Mouse (Mus musculus) testis, postnatal 14 days (tissue): Measurements from ENCODE around the gene Pafah2.

Experiments used
- DNase-seq: peaks from one replicate; pipeline ENCODE4 v3.0.0; 2021; ENCODE audit warnings: low spot score

Gene Pafah2

GRCm38 (mm10) chr4:134423949-134424348 is 27.8 kb downstream of the Pafah2 start:
- DNase-seq: peak; percentile 60

GRCm38 (mm10) chr4:134425088-134425487 is 29.0 kb downstream of the Pafah2 start:
- peak; percentile 51 for DNase-seq

- DNase-seq: no peak
These were observed 34.4 kb downstream of the Pafah2 start for GRCm38 (mm10) chr4:134430381-134431004.

- DNase-seq: no peak
These were observed 36.7 kb downstream of the Pafah2 start for GRCm38 (mm10) chr4:134432686-134433360.

GRCm38 (mm10) chr4:134436185-134436584 is 40.1 kb downstream of the Pafah2 start:
- no peak for DNase-seq

- DNase-seq: no peak
These were observed 40.5 kb downstream of the Pafah2 start for GRCm38 (mm10) chr4:134436659-134437058.

GRCm38 (mm10) chr4:134439119-134439518 is 43.0 kb downstream of the Pafah2 start:
- peak; percentile 60 for DNase-seq

- DNase-seq: no peak
These were observed 43.8 kb downstream of the Pafah2 start for GRCm38 (mm10) chr4:134439919-134440318.

- no peak for DNase-seq
These were observed 46.1 kb downstream of the Pafah2 start for GRCm38 (mm10) chr4:134442216-134442615.

- DNase-seq: no peak
These were observed 47.5 kb downstream of the Pafah2 start for GRCm38 (mm10) chr4:134443589-134443988.

GRCm38 (mm10) chr4:134444949-134445348 is 48.8 kb downstream of the Pafah2 start:
- DNase-seq: no peak

- DNase-seq: no peak
These were observed 49.4 kb downstream of the Pafah2 start for GRCm38 (mm10) chr4:134445489-134445888.

GRCm38 (mm10) chr4:134447966-134448365 is 51.8 kb downstream of the Pafah2 start:
- no peak for DNase-seq

- no peak for DNase-seq
These were observed 53.7 kb downstream of the Pafah2 start for GRCm38 (mm10) chr4:134449595-134450391.

GRCm38 (mm10) chr4:134450392-134451195 is 54.5 kb downstream of the Pafah2 start:
- DNase-seq: peak; percentile 46

GRCm38 (mm10) chr4:134451484-134451883 is 55.4 kb downstream of the Pafah2 start:
- no peak for DNase-seq

- no peak for DNase-seq
These were observed 57.7 kb downstream of the Pafah2 start for GRCm38 (mm10) chr4:134453619-134454400.

GRCm38 (mm10) chr4:134455310-134455709 is 59.2 kb downstream of the Pafah2 start:
- DNase-seq: no peak

- no peak for DNase-seq
These were observed 61.2 kb downstream of the Pafah2 start for GRCm38 (mm10) chr4:134457130-134457825.

- DNase-seq: no peak
These were observed 62.7 kb downstream of the Pafah2 start for GRCm38 (mm10) chr4:134458856-134459255.

GRCm38 (mm10) chr4:134460277-134460676 is 64.2 kb downstream of the Pafah2 start:
- no peak for DNase-seq
